Mouse (Mus musculus) neural tube, embryonic 15.5 days (tissue): ENCODE results near the gene Exoc6. TPM values are rescaled to one million over a fixed set of nuclear protein-coding genes. Genes with fewer than 3 reads are reported as not detected.

Experiments used
- ATAC-seq: fragments of 200-750 bp; cut with Nextera tagmentation; 2 replicates; pipeline ENCODE4 v1.8.0; 2017; ENCODE audit warnings: mild to moderate bottlenecking, moderate TSS enrichment, moderate library complexity; ENCODE audit not compliant: low FRiP score
- H3K27ac ChIP-seq: fragments of 300-500 bp; sonication (generic); replicated peaks from 2 replicates; pipeline ENCODE4 v1.5.1; 2015; ENCODE audit warnings: mild to moderate bottlenecking, inconsistent platforms
- H3K27me3 ChIP-seq: fragments of 300-500 bp; sonication (generic); replicated peaks from 2 replicates; pipeline ENCODE4 v1.6.1; 2015; ENCODE audit warnings: inconsistent platforms
- H3K36me3 ChIP-seq: fragments of 300-500 bp; sonication (generic); 2 replicates; pipeline ENCODE4 v1.6.1; 2015; ENCODE audit warnings: inconsistent platforms
- H3K4me1 ChIP-seq: fragments of 300-500 bp; sonication (generic); 2 replicates; pipeline ENCODE4 v1.6.1; 2015; ENCODE audit warnings: inconsistent platforms
- H3K4me2 ChIP-seq: fragments of 300-500 bp; sonication (generic); 2 replicates; pipeline ENCODE4 v1.6.1; 2015; ENCODE audit warnings: inconsistent platforms, mild to moderate bottlenecking, moderate library complexity
- H3K4me3 ChIP-seq: fragments of 300-500 bp; sonication (generic); replicated peaks from 2 replicates; pipeline ENCODE4 v1.5.1; 2015; ENCODE audit warnings: mild to moderate bottlenecking, inconsistent platforms
- H3K9ac ChIP-seq: fragments of 300-500 bp; sonication (generic); replicated peaks from 2 replicates; pipeline ENCODE4 v1.6.1; 2015; ENCODE audit warnings: mild to moderate bottlenecking, inconsistent platforms
- H3K9me3 ChIP-seq: fragments of 300-500 bp; sonication (generic); replicated peaks from 2 replicates; pipeline ENCODE4 v1.6.1; 2016; ENCODE audit warnings: inconsistent platforms
- WGBS: fragments of 180-500 bp; shearing (Covaris S2); methylation state at CpG from one replicate; pipeline ENCODE4 v1.1.7; 2015; ENCODE audit warnings: mixed read lengths; 5-methylcytosine and 5-hydroxymethylcytosine counted together
- polyA plus RNA-seq: library from polyadenylated mRNA; unstranded; fragments of >200 nt; fragmentation: Nextera tagmentation; extraction: Ambion mirVana; gene quantifications from 2 replicates; pipeline ENCODE4 v1.2.1, GENCODE M21; 2015

Gene Exoc6
- polyA plus RNA-seq, 1 experiment from 2014 or later = 19.7 TPM

DNA sequence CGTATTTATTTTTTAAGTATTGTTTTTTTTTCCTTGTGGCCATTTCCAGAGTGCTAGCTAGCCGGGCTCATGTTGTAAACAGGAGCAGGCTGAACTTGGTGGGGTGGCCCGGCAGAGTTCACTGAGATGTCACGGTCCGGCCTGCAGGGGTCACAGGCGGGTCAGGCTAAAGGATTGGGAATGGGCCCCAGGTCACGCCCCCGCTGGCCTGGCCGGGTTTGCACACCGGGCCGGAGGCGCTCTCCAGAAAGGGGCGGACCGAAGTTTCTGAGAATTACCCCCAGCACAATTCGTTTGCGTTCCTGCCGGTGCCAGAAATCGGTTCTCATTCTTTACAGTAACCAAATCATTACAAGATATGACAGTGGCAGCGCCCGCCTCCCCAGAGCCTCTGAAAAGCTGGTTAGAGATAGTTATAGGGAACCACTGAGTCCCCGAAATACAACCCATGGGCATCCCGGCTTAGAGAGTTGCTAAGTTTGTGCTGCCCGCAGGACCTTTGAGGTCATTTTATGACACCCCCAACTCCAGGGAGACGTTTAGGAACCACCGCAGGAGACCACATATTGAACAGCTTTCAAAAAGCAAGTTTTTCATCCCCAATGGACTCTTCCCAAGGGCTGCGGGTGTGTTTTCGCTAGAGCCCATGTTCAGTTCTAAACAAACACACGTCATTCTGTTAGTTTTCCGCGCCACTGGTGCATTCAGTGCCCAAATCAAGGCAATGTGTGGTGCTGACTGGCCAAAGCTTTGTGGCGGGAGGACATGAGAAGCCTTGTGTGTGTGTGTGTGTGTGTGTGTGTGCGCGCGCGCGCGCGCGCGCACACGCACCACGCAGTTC is 145.8 kb downstream of the Exoc6 start:
- Histone ChIP-seq H3K4me3 (0 out of 2 replicates have a peak overlapping the region, but pooled peaks have one; percentile 8), H3K27ac (no peak overlapping the region), H3K36me3 (no peaks in the 10 kb centered on the region), H3K4me1 (peaks cover 47% of the 10 kb centered on the region), H3K4me2 (peak overlapping the region; percentile 39), H3K9me3 (no peaks in the 10 kb centered on the region), H3K27me3 (peaks cover 100% of the 10 kb centered on the region), H3K9ac (no peak overlapping the region)
- no peak for ATAC-seq
- WGBS = 1% methylated on average over 42 of the region's 42 CpGs

DNA sequence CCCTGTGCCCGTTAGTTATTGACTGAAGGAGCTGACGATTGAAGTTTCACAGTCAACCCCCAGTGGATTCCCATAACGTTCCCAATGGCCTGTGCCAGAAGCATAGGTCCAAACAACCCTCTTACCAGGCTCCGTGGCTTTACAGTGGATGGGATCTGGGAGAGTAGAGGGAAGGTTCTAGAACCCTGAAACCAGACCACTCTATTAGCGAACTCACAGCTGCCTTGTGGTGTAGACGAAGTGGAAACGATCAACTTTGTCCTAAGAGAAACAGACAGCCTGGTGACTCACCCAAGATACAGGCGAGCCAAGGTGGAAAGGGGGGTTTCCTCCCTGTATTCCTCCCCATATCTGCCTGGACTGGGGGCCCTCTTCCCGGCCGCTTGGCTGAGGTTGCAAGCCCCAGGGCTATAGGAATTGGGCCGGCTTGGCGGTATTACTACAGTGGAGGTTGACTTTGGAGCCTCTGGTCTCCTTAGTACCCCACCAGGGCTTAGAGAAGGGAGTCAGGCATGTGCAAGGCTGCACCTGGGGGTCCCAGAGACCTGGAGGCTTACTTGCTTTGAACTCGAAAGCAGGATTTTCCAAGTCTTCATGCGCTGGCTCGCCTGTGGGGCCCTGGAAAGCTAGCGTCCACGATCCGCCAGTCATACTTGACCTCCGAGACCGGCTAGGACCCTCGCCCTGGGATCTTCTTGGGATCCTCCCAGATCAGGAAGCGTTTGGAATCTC is 146.6 kb downstream of the Exoc6 start:
- H3K27me3 ChIP-seq = peaks cover 95% of the 10 kb centered on the region
- ATAC-seq = no peak
- no peaks in the 10 kb centered on the region for H3K9me3 ChIP-seq
- H3K4me2 ChIP-seq = peak overlapping the region; percentile 69
- 3% methylated on average over 22 of the region's 22 CpGs for WGBS
- peak overlapping the region; percentile 35 for H3K4me3 ChIP-seq
- H3K27ac ChIP-seq = no peak overlapping the region
- no peaks in the 10 kb centered on the region for H3K36me3 ChIP-seq
- H3K9ac ChIP-seq = no peak overlapping the region
- H3K4me1 ChIP-seq = peaks cover 47% of the 10 kb centered on the region

DNA sequence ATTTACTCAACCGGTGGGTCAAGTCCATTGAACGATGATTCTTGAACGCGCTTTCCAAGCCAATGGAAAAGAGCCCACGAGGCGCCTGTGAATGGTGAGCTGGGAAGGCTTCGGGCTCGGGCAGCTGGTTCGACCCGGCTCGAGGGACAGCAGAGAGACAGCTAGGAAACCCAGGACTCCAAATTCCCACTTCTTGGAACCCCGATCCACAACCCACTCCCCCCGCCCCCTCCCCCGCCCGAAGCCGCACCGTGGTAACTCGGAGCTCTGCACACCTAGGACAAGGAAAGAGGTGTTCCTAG is 147.1 kb downstream of the Exoc6 start:
- Histone ChIP-seq H3K9me3 (no peaks in the 10 kb centered on the region), H3K4me2 (peak overlapping the region; percentile 69), H3K9ac (no peak overlapping the region), H3K36me3 (no peaks in the 10 kb centered on the region), H3K4me1 (peaks cover 47% of the 10 kb centered on the region), H3K27ac (no peak overlapping the region), H3K4me3 (peak overlapping the region; percentile 35), H3K27me3 (peaks cover 95% of the 10 kb centered on the region)
- no peak for ATAC-seq
- WGBS = 1% methylated on average over 18 of the region's 18 CpGs

DNA sequence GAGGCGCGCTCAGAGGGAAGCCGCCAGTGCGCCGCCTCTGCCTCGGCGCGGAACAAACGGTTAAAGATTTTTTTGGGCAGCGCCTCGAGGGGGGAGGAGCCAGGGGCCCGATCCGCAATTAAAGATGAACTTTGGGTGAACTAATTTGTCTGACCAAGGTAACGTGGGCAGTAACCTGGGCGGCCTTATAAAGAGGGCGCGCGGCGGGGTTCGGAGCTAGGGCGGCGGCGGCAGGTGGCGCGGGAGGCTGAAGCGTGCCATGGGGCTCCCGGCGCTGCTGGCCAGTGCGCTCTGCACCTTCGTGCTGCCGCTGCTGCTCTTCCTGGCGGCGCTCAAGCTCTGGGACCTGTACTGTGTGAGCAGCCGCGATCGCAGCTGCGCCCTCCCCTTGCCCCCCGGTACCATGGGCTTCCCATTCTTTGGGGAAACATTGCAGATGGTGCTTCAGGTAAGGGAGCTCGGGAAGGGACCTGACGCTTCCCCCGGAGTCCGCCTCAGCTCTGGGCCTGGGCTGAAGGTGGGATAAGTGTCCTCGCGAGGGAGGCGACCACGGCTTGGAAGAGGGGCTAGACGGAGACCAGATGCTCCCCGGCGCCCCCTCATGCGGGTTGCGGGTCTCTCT is 147.5 kb downstream of the Exoc6 start, which contains the start of gene Cyp26a1:
TSS of gene Cyp26a1 (plus strand) at position 148 of the 622 bp plus-strand sequence.
- H3K27ac ChIP-seq = no peak within 1 kb of the TSS
- peak within 1 kb of the TSS; percentile 69 for H3K4me2 ChIP-seq
- H3K4me3 ChIP-seq = peak within 1 kb of the TSS; percentile 35
- WGBS = under 1% methylated on average over 51 of the region's 51 CpGs
- no peaks in the 10 kb centered on the region for H3K36me3 ChIP-seq
- H3K27me3 ChIP-seq = peaks cover 95% of the 10 kb centered on the region
- H3K9me3 ChIP-seq = no peaks in the 10 kb centered on the region
- ATAC-seq = no peak
- peaks cover 44% of the 10 kb centered on the region for H3K4me1 ChIP-seq
- H3K9ac ChIP-seq = peak within 1 kb of the TSS; percentile 14; the same call in 1 of the 2 replicates

DNA sequence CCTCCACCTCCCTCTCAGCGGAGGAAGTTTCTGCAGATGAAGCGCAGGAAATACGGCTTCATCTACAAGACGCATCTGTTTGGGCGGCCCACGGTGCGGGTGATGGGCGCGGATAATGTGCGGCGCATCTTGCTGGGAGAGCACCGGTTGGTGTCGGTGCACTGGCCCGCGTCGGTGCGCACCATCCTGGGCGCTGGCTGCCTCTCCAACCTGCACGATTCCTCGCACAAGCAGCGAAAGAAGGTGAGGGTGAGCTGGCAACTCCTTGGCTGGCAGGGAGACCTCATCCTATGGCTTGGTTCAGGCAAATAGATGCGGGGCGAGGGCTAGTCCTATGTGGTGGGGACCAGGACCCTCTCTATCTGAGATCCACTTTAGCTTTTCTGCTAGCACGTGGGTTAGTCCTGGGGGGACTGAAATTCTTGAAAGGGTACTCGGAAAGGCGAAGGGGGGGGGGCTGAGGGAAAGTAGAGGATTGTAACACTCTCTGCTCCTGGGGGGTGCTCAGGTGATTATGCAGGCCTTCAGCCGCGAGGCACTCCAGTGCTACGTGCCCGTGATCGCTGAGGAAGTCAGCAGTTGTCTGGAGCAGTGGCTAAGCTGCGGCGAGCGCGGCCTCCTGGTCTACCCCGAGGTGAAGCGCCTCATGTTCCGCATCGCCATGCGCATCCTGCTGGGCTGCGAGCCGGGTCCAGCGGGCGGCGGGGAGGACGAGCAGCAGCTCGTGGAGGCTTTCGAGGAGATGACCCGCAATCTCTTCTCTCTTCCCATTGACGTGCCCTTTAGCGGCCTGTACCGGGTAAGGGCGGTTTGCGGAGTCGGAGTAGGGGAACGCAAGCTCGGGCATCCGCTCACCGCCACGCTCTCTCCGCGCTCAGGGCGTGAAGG is 148.3 kb downstream of the Exoc6 start:
- Histone ChIP-seq H3K4me3 (peak overlapping the region; percentile 35), H3K9ac (peak overlapping the region; percentile 14; the same call in 1 of the 2 replicates), H3K4me2 (peak overlapping the region; percentile 69), H3K36me3 (no peaks in the 10 kb centered on the region), H3K27me3 (peaks cover 95% of the 10 kb centered on the region), H3K4me1 (peaks cover 37% of the 10 kb centered on the region), H3K27ac (no peak overlapping the region), H3K9me3 (no peaks in the 10 kb centered on the region)
- 1% methylated on average over 63 of the region's 63 CpGs for WGBS
- ATAC-seq = peak; percentile 56; the same call in 1 of the 2 replicates

DNA sequence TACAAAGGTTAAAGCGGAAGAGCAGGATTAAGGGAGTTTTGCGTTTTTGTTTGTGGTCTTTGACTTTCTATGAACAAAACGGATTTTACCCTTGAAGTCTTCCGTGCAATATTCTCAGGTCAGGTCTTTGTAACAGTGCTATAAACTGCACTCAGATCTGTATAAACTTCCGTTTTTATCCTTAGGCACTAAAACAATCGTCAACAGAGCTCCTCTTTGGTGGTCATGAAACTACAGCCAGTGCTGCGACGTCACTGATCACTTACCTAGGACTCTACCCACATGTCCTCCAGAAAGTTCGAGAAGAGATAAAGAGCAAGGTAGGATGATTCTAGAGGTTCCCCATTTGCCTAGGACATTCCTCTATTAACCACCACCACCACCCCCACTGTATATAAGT is 149.5 kb downstream of the Exoc6 start:
- 20% methylated on average over 9 of the region's 9 CpGs for WGBS
- ATAC-seq = no peak
- no peak overlapping the region for H3K4me2 ChIP-seq

DNA sequence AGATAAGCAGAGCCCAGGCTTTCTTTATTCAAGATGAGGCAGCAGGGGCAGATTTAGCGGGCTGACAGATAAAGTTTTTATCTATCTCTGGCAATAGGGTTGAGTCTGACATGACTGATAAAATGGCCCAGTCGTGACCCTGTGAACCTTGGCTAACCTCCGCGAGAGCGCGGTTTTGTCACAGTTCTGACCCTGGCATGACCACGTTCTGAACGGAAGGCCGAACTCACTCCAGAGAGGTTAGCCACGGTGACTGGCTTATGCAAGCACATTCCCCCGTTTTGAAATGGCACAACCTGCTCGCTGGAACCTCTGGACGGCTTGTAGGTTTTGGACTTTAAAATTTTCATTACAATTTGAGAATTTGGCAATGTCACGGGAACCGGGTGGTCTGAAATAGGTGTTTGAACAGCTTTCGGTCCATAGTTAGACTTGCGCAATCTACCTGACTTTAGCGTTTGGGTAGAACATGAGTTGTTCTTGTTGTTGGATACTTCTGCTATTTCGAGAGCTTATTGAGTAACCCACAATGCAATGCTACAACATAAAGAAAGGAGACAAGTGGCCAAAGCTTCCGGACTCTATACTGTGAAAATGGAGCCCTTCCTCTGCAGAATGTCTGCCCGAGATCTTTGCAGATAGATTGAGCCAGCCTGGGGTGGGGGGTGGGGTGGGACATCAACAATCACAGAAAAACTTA is 152.3 kb downstream of the Exoc6 start:
- Histone ChIP-seq H3K27me3 (peaks cover 62% of the 10 kb centered on the region), H3K4me3 (no peak overlapping the region), H3K9me3 (no peaks in the 10 kb centered on the region), H3K36me3 (no peaks in the 10 kb centered on the region), H3K9ac (no peak overlapping the region), H3K4me2 (no peak overlapping the region), H3K4me1 (peaks cover 18% of the 10 kb centered on the region), H3K27ac (no peak overlapping the region)
- WGBS = 65% methylated on average over 21 of the region's 21 CpGs
- ATAC-seq = no peak

More for the DNA sequence above, 149.5 kb downstream of the Exoc6 start:
- no peak overlapping the region for H3K4me3 ChIP-seq
- H3K27ac ChIP-seq = no peak overlapping the region
- H3K27me3 ChIP-seq = peaks cover 91% of the 10 kb centered on the region
- no peak overlapping the region for H3K9ac ChIP-seq
- no peaks in the 10 kb centered on the region for H3K36me3 ChIP-seq
- H3K4me1 ChIP-seq = peaks cover 37% of the 10 kb centered on the region
- H3K9me3 ChIP-seq = no peaks in the 10 kb centered on the region

DNA sequence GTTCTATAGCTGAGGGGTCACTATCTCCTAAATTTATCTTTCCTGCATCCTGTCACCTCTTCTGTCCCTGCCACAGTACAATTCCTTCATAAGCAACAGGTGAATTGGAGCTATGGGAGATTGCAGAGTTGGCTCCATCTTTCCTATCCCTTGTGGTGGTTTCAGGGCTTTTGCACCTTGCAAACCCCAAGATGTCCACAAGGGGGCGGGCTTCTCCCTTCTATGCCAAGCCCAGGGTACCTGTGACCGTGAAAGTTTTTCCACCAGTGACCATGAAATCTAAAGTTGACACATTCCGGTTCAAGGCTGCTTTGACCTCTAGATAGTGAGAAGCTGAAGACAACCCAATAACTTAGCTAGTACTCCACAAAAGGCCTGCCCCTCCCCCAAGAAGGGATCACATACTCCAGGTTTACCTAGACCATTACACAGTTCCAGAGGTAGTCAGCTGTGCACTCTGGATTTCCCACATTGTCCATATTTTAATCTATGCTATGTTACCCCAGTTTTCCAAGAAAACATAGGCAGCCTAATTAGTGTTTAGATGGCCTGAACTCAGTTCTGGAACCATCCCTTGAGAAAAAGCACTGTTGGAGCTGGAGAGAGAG is 153.8 kb downstream of the Exoc6 start:
- Histone ChIP-seq H3K9me3 (no peaks in the 10 kb centered on the region), H3K4me1 (peaks cover 3% of the 10 kb centered on the region), H3K27ac (no peak overlapping the region), H3K4me3 (no peak overlapping the region), H3K36me3 (no peaks in the 10 kb centered on the region), H3K27me3 (peaks cover 48% of the 10 kb centered on the region), H3K9ac (no peak overlapping the region), H3K4me2 (no peak overlapping the region)
- WGBS = 11% methylated on average over 3 of the region's 3 CpGs
- ATAC-seq = no peak; the same call in 1 of the 2 replicates

DNA sequence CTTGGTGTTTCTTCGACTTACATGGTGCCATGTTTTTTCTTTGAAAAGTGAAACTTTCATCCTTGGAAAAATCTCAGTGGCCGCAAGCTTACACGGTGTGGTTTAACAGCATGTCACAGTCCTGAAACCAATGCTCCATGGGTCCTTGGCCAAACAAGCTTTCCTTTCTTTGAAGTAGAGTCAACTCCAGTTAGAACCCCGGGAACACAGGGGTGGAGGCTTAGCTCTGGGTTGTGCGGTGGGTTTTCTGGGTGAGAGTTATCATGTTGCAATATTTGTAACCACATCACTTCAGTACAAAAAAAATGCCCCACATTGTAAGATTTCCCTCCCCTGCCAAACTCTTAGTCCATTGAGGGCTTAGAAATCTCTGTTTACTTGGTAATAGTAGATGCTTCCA is 155.5 kb downstream of the Exoc6 start:
- ATAC-seq = no peak
- 96% methylated on average over 5 of the region's 5 CpGs for WGBS
- Histone ChIP-seq H3K4me3 (no peak overlapping the region), H3K4me1 (no peaks in the 10 kb centered on the region), H3K9me3 (no peaks in the 10 kb centered on the region), H3K36me3 (no peaks in the 10 kb centered on the region), H3K9ac (no peak overlapping the region), H3K27ac (no peak overlapping the region), H3K27me3 (peaks cover 31% of the 10 kb centered on the region), H3K4me2 (no peak overlapping the region)

DNA sequence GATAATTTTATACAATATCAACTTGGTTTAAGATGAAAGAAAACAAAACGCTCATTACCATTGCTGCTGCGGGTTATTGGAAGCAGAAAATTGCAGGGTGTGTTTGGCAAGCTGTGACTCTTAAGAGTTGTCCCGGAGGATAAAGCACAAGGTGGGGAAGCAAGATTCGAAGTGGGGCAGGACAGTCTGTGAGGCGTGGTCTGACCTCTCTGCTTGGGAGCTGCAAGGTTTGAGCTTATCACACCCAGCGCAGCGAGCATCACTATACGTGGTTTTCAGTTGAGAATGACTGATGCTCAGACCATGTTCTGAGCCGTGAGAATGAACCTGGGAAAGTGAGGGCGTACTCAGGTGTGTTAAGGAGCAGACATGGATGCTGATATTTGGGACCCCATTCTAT is 164.5 kb downstream of the Exoc6 start:
- ATAC-seq = no peak
- Histone ChIP-seq H3K9ac (no peak overlapping the region), H3K27me3 (no peaks in the 10 kb centered on the region), H3K4me1 (no peaks in the 10 kb centered on the region), H3K4me3 (no peak overlapping the region), H3K4me2 (no peak overlapping the region), H3K36me3 (no peaks in the 10 kb centered on the region), H3K9me3 (no peaks in the 10 kb centered on the region), H3K27ac (no peak overlapping the region)
- 77% methylated on average over 10 of the region's 10 CpGs for WGBS
